Mouse (Mus musculus) liver, postnatal 0 days (tissue): Measurements from ENCODE around the gene Cfap58.

Source experiments
- CTCF ChIP-seq: sonication (generic); IDR thresholded peaks from 2 replicates; pipeline ENCODE4 v1.5.1; 2016; ENCODE audit warnings: antibody characterized with exemption, low read depth
- EP300 ChIP-seq: IDR thresholded peaks from 2 replicates; pipeline ENCODE4 v1.6.1; 2016; ENCODE audit warnings: antibody characterized with exemption, low read depth, mild to moderate bottlenecking

DNA sequence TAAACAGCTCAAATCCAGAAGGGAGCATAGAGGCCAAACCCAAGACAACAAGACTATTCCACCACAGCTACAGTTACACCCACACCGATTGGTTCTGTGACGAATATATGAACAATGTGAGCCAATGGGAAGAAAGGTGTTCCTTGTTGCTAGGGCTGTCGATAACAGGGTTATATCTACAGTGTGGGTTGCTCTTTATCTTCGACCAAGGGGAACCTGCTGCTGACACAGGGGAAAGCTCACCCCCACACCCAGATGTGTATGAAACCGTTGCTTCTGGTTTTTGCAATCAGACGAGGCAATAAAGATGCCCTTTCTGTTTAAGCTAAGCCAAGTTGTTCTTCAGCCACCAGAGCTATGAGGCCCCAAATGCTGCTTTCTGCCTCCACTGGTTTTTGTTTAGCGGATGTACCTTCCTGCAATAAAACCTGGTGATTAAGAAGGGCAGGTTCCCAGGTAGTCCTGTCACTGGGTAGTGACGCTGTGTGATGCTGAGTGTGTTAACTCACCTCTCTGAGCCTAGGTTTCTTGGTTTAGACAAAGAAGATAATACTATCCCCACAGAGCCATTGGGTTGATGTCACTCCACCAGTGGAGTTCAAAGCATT is 38.9 kb upstream of the Cfap58 start:
- no peak for TF ChIP-seq CTCF
- TF ChIP-seq EP300, result peak; percentile 44; the same call in 1 of the 2 replicates
